Mouse (Mus musculus) embryonic facial prominence, embryonic 10.5 days (tissue): Measurements from ENCODE around the gene Plac1. TPM values are rescaled to one million over a fixed set of nuclear protein-coding genes. Genes with fewer than 3 reads are reported as not detected.
A peak's percentile ranks its signal among the peaks of the same experiment; 100 is the strongest.

Experiments used
- DNase-seq: peaks from one replicate; pipeline ENCODE4 v3.0.0-alpha.2; 2017; ENCODE audit warnings: low spot score
- H3K27ac ChIP-seq: fragments of 300-500 bp; sonication (generic); replicated peaks from 2 replicates; pipeline ENCODE4 v1.5.1; 2016; ENCODE audit warnings: mild to moderate bottlenecking
- H3K27me3 ChIP-seq: fragments of 300-500 bp; sonication (generic); replicated peaks from 2 replicates; pipeline ENCODE4 v1.6.1; 2016; ENCODE audit warnings: low read depth, mild to moderate bottlenecking; ENCODE audit not compliant: poor library complexity, severe bottlenecking
- H3K36me3 ChIP-seq: fragments of 300-500 bp; sonication (generic); replicated peaks from 2 replicates; pipeline ENCODE4 v1.6.1; 2016; ENCODE audit warnings: mild to moderate bottlenecking, moderate library complexity
- H3K4me1 ChIP-seq: fragments of 300-500 bp; sonication (generic); 2 replicates; pipeline ENCODE4 v1.6.1; 2016
- H3K4me3 ChIP-seq: fragments of 300-500 bp; sonication (generic); 2 replicates; pipeline ENCODE4 v1.5.1; 2016; ENCODE audit warnings: mild to moderate bottlenecking, moderate library complexity
- H3K9me3 ChIP-seq: fragments of 300-500 bp; sonication (generic); 2 replicates; pipeline ENCODE4 v1.6.1; 2016; ENCODE audit warnings: mild to moderate bottlenecking
- WGBS: fragments of 180-500 bp; shearing (Covaris S2); methylation state at CpG from one replicate; pipeline ENCODE4 v1.1.7; 2016; 5-methylcytosine and 5-hydroxymethylcytosine counted together
- polyA plus RNA-seq: library from polyadenylated mRNA; unstranded; fragments of >200 nt; fragmentation: Nextera tagmentation; extraction: Ambion mirVana; gene quantifications from 2 replicates; pipeline ENCODE4 v1.2.1, GENCODE M21; 2016

Gene Plac1
- polyA plus RNA-seq, 1 experiment from 2014 or later = 4.1 TPM

DNA sequence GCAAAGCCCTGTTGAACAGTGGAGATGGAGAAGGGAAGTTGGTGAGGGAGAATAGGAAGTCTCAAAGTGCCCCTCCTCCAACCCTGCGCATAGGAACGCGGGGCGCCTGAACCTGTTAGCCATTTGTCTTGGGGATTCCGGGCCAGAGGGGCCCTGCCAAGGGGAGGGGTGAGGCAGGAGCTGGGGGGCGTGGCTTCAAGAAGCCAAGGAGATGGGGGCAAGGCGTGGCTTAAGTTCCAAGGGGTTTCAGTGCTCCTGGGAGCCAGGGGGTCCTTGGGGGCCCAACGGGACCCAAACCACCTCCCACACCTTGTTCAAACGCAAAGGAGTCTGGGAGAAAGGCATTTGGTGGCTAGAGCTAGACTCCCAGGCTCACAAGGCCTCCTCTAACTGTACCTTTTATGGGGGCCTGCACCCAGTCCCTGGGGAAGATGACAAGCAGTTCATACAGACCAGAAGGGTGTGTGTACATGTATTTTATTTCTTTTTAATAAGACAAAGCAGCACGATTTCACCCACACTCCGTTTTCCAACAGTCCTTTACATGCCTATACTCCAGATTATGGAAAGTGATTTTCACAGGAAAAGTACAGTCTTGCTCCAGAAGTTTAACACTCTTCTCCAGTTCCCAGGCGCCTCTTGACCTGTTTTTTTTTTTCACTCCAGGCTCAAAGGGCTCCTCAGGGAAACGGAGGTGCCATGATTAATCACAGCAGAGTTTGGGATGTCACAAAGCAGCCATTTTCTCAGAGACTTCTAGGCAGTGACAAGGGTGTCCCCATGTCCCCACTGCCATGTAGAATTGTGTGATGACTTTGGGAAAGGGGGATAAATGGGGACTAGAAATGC is 187.0 kb downstream of the Plac1 start:
- DNase-seq = peak; percentile 85
- Histone ChIP-seq H3K36me3 (peaks cover 10% of the 10 kb centered on the region), H3K4me1 (peaks cover 41% of the 10 kb centered on the region), H3K4me3 (peak overlapping the region; percentile 46), H3K27ac (peak overlapping the region; percentile 77), H3K9me3 (no peaks in the 10 kb centered on the region), H3K27me3 (peaks cover 16% of the 10 kb centered on the region)
- WGBS = 18% methylated on average over 13 of the region's 13 CpGs

DNA sequence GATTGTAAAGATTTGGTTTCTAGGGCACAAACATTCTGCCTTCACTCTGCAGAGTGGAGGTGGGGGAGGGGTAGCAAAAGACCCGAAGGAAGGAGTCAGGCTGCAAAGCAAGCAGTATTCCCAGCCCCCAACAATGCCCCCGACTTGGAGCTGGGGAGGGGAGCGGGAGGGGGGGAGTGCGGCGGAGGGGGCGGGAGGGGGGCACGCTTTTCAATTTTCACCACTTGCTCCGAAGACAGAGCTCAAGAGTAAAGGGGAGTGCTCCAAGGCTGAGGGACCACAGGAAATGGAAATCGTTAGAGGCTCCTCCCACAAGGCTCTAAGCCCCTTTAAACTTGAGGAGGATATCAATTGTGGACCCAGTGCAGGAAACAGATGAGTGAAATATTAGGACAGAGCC is 189.6 kb downstream of the Plac1 start:
- WGBS = 17% methylated on average over 9 of the region's 9 CpGs
- peak; percentile 72 for DNase-seq
- Histone ChIP-seq H3K36me3 (peaks cover 10% of the 10 kb centered on the region), H3K4me3 (peak overlapping the region; percentile 49), H3K27me3 (0 out of 2 replicates have a peak, but pooled peaks cover 4% of the 10 kb centered on the region), H3K27ac (peak overlapping the region; percentile 82), H3K9me3 (no peaks in the 10 kb centered on the region), H3K4me1 (peaks cover 39% of the 10 kb centered on the region)

DNA sequence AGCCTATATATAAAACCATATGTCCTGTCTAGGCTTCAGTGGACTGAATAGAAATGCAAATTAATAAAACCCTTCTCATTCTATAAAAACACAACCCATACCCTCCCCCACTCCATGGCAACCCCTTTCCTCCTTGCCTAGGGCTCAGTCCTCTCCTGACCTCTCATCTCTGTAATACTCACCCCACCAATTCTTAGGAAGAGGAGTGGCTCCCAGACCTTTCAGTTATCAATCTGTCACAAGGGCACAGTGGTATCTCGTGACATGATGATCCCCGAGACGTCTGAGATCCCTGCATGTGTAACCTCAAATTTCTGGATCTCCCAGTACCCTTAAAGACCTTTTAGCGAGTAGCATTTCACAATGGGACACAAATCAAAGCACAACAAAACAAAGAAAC is 190.7 kb downstream of the Plac1 start:
- Histone ChIP-seq H3K36me3 (peaks cover 6% of the 10 kb centered on the region), H3K27me3 (0 out of 2 replicates have a peak, but pooled peaks cover 4% of the 10 kb centered on the region), H3K9me3 (no peaks in the 10 kb centered on the region), H3K27ac (no peak overlapping the region), H3K4me1 (peaks cover 41% of the 10 kb centered on the region), H3K4me3 (no peak overlapping the region)
- DNase-seq = no peak
- 32% methylated on average over 4 of the region's 4 CpGs for WGBS

DNA sequence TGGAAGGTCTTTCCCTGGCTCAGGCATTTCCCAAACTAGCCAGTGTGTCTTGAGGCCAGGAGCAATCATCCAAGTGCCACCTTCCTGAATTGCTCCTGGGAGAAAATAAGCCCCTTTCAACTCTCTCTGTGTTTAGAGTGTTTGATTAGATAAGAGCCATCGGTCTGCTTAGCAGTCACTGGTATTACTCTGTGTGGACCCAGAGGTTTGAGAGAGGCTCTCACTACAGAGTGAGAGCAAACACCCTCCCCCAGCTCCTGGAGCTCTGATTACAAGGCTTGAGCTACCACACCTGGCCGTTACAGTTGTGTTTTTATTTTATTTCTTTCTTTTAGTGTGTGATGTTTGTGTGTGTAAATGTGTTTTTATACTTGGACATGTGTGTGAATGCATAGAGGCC is 193.0 kb downstream of the Plac1 start:
- Histone ChIP-seq H3K27me3 (no peaks in the 10 kb centered on the region), H3K4me3 (no peak overlapping the region), H3K36me3 (no peaks in the 10 kb centered on the region), H3K4me1 (peaks cover 22% of the 10 kb centered on the region), H3K27ac (no peak overlapping the region), H3K9me3 (no peaks in the 10 kb centered on the region)
- no peak for DNase-seq
- WGBS = 56% methylated on average over 2 of the region's 2 CpGs

DNA sequence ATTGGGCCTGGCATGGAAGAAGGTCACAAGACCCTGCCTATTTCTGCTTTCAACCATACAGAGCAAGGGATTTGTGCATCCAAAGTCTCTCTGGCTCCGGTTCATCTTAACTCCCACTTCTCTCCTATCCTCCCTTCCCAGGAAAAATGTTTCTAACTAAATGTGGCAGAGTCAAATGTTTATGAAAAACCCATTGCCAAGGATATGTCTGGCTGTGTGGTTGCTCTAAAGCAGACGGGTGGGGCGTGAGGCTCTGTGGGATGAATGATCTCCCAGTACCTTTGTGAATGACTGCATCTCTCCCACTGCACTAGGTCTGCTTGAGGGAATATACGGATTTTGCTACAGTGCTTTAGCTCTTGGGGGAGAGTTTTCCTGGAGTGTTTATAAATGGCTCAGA is 193.9 kb downstream of the Plac1 start:
- WGBS = 73% methylated on average over 4 of the region's 4 CpGs
- Histone ChIP-seq H3K36me3 (no peaks in the 10 kb centered on the region), H3K9me3 (no peaks in the 10 kb centered on the region), H3K4me1 (peaks cover 20% of the 10 kb centered on the region), H3K27me3 (no peaks in the 10 kb centered on the region), H3K27ac (no peak overlapping the region), H3K4me3 (no peak overlapping the region)
- no peak for DNase-seq

DNA sequence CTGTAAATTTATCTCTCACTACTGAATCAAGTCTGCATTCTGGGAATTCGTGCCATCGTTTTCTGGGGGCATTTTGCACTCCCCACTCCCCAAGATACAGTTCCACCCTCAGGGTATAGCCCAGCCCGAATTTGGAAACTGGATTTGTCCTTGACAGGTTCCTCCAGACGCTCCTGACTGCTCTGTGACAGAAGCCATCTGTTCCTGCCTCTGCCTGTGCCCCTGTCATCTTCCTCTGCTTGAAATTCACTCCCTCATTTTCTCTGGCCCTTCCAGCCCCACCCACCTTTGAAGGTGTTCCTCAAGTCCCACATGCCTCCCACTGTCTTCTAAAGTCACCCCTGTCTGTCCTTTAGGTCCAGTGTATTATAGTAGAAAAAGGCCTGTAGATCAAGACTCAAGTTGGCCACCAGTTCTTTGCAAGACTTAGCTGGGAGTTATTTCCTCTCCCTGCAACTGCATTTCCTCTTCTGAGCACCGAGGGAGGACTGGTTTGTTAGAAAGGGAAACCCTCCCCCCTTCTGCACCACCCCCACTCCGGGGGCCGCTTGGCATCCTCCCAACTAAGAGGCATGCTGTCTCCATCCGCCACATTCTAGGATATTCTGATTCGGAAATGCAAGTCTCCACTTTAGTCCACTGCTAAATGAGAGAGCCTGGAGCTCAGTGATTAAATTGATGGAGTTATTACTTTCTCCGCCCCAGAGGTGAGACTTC is 194.6 kb downstream of the Plac1 start:
- H3K4me1 ChIP-seq = peaks cover 16% of the 10 kb centered on the region
- no peak overlapping the region for H3K27ac ChIP-seq
- 43% methylated on average over 10 of the region's 10 CpGs for WGBS
- H3K9me3 ChIP-seq = no peaks in the 10 kb centered on the region
- H3K4me3 ChIP-seq = no peak overlapping the region
- DNase-seq = no peak
- no peaks in the 10 kb centered on the region for H3K27me3 ChIP-seq
- no peaks in the 10 kb centered on the region for H3K36me3 ChIP-seq

DNA sequence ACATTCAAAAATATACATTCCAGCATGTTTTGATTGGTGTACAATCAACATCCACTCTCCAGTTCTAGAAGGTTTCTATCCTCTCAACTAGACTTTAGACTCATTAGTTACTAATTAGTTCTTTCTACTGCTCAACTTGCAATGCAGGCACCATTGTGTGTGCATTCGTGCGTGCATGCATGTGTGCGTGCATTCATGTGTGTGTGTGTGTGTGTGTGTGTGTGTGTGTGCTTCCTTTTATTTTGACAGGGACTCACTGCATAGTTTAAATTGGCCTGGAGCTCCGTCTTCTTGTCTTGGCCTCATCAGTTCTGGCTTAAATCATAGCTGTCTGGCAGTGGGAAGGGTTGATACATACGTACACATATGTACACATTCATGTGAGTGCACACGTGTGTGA is 198.9 kb downstream of the Plac1 start:
- WGBS = 88% methylated on average over 6 of the region's 6 CpGs
- H3K9me3 ChIP-seq = no peaks in the 10 kb centered on the region
- no peaks in the 10 kb centered on the region for H3K27me3 ChIP-seq
- no peak for DNase-seq
- H3K36me3 ChIP-seq = no peaks in the 10 kb centered on the region
- H3K4me3 ChIP-seq = no peak overlapping the region
- H3K27ac ChIP-seq = no peak overlapping the region
- peaks cover 20% of the 10 kb centered on the region for H3K4me1 ChIP-seq

DNA sequence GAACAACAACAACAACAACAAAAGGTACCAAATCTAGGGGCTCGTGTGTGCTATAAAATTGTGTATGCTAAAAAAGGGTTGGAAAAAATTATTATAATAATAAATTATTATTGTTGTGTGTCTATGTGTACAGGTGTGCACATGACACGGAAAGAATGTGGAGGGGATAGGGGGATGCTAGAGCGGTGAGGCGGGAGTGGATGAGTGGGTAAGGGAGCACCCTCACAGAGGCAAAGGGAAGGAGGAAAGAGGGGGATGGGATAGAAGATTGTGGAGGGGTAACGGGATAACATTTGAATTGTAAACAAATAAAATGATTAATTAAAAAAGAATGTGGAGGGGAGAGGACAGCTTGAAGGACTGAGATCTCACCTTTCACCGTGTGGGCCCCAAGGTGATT is 199.8 kb downstream of the Plac1 start:
- Histone ChIP-seq H3K27ac (no peak overlapping the region), H3K4me1 (peaks cover 13% of the 10 kb centered on the region), H3K9me3 (no peaks in the 10 kb centered on the region), H3K27me3 (no peaks in the 10 kb centered on the region), H3K36me3 (no peaks in the 10 kb centered on the region), H3K4me3 (no peak overlapping the region)
- no peak for DNase-seq
- 86% methylated on average over 6 of the region's 6 CpGs for WGBS

DNA sequence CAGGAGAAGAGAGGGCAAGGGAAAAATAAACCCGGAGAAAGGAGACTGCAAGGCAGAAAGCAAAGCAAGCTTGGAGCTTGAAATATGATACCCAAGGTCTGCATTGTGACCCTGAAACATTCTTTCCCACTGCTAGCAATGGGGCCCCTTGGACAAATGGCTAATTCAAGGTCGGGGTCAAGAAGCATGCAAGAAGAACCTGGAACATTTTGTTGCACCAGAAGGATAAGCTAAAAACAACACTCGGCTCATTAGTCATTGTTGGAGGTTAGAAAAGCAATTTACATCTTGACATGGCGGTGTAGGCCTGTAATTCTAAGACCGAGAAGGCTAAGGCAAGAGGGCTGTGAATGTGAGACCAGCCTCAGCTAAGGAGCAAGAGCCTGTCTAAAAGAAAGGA is 200.3 kb downstream of the Plac1 start:
- H3K9me3 ChIP-seq = no peaks in the 10 kb centered on the region
- no peak overlapping the region for H3K4me3 ChIP-seq
- H3K27me3 ChIP-seq = no peaks in the 10 kb centered on the region
- no peaks in the 10 kb centered on the region for H3K36me3 ChIP-seq
- peaks cover 12% of the 10 kb centered on the region for H3K4me1 ChIP-seq
- DNase-seq = peak; percentile 38
- WGBS = 31% methylated on average over 5 of the region's 5 CpGs
- peak overlapping the region; percentile 35; the same call in 1 of the 2 replicates for H3K27ac ChIP-seq

DNA sequence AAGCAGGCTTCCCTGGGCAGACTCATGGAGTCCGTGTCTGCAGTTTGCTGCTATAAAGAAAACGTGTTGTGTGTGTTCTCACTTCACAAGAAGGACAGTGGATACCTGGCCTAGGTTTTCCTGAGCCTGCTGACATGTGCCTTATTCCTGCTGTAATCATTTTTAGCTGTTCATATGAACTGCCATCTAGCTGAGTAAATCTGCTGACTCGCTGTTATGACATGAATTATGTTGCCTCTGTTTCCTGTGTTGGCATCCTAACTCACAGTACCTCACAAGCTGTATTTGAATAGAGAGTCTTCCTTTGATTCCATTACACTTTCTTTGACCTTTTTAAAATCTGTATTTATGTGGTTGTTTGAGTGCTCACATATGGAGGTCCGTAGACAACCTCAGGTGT is 201.7 kb downstream of the Plac1 start:
- Histone ChIP-seq H3K9me3 (no peaks in the 10 kb centered on the region), H3K4me1 (peaks cover 12% of the 10 kb centered on the region), H3K27ac (no peak overlapping the region), H3K4me3 (no peak overlapping the region), H3K27me3 (no peaks in the 10 kb centered on the region), H3K36me3 (no peaks in the 10 kb centered on the region)
- DNase-seq = no peak
- 94% methylated on average over 4 of the region's 4 CpGs for WGBS

DNA sequence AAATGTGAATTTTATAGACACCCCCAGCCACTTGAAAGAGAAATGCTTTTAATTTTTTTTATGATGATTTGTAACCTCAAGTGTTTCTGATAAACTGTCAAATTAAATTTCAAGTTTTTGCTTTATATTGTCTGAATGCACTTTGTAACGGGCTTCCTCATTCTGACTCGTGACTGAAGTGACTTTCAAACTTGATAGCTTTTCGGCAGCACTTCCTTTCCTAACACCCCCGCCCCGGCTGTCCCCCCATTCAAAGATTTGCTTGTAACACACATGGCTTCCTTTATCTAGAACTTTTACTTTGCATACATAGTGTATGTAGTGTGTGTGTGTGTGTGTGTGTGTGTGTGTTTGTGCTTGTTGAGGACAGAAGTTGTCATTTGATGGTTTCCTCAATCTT is 210.4 kb downstream of the Plac1 start:
- Histone ChIP-seq H3K4me3 (no peak overlapping the region), H3K27me3 (no peaks in the 10 kb centered on the region), H3K36me3 (no peaks in the 10 kb centered on the region), H3K27ac (no peak overlapping the region), H3K9me3 (no peaks in the 10 kb centered on the region), H3K4me1 (0 out of 2 replicates have a peak, but pooled peaks cover 3% of the 10 kb centered on the region)
- 75% methylated on average over 5 of the region's 5 CpGs for WGBS
- DNase-seq = no peak

DNA sequence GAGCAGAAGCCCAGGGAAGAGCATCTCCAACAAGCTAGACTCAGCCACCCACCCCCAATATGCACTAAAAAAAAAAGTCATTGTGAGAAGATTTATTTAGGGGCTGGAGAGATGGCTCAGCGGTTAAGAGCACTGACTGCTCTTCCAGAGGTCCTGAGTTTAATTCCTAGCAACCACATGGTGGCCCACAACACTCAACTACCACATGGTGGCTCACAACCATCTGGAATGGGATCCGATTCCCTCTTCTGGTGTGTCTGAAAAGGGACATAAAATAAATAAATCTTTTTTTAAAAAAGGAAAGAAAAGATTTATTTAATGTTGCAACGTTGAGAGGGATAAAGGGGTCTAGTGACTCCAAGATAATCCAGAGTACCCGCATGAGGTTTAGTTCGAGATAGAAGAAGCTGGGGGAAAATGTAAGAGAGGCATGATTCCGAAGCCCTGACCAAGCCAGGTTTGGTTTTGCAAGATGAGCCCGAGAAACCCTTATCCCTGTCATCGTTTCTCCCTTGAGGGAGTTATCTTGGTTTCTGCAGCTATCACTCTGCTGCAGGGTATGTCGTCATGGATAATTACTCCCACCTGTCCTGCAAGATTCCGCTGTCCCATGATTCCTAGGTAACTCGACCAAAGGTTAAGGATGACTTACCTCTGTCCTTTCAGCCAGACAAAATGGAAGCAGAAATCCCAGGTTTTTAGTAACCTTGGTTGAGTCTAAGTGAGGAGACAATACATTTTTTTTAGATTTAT is 214.3 kb downstream of the Plac1 start:
- Histone ChIP-seq H3K4me3 (no peak overlapping the region), H3K4me1 (0 out of 2 replicates have a peak, but pooled peaks cover 3% of the 10 kb centered on the region), H3K27me3 (no peaks in the 10 kb centered on the region), H3K36me3 (0 out of 2 replicates have a peak, but pooled peaks cover 4% of the 10 kb centered on the region), H3K27ac (no peak overlapping the region), H3K9me3 (no peaks in the 10 kb centered on the region)
- WGBS = 69% methylated on average over 11 of the region's 11 CpGs
- no peak for DNase-seq
